Mouse (Mus musculus): ENCODE results near the gene S1pr2. TPM values are rescaled to one million over a fixed set of nuclear protein-coding genes. Genes with fewer than 3 reads are reported as not detected.

Gene S1pr2
- total and polyA plus RNA-seq, 3 experiments = 1.3 to 3.2 (median 2.0) TPM

- dilution Hi-C loops (cut with MboI; ENCODE audit: extremely low pct_ligation_motif_present, extremely low pct_unique_long_range_greater_than_20kb, low sequenced_read_pairs) (no loop called here), in situ Hi-C loops (cut with MboI; ENCODE audit: low pct_ligation_motif_present, low pct_unique_long_range_greater_than_20kb, low sequenced_read_pairs) (no loop called here)
- H3K4me3 ChIP-seq (replicated peaks in 1 of 3; ENCODE audit: low read depth in 2 of 3, low read length in 2 of 3, poor library complexity in 1 of 3) = no peak overlapping the region
- TF ChIP-seq CTCF (conservative IDR thresholded peaks at IDR 0.05 in 1 of 2, IDR thresholded peaks at IDR 0.05 in 1 of 2; ENCODE audit: low read depth in 2 of 2, low read length in 2 of 2) = no peak
- TF ChIP-seq ZKSCAN1 (IDR thresholded peaks at IDR 0.05; ENCODE audit: borderline replicate concordance, low read depth, low read length) = no peak
- TF ChIP-seq RCOR1 (conservative IDR thresholded peaks at IDR 0.05; ENCODE audit: low read depth, low read length) = no peak
- no peak for TF ChIP-seq SMC3 (IDR thresholded peaks at IDR 0.05; ENCODE audit: low read depth, low read length)
- TF ChIP-seq HCFC1 (IDR thresholded peaks at IDR 0.05; ENCODE audit: low read depth, low read length) = no peak
- no peak for TF ChIP-seq E2F4 (IDR thresholded peaks at IDR 0.05; ENCODE audit: insufficient replicate concordance, low read depth, low read length)
- TF ChIP-seq CHD1 (IDR thresholded peaks at IDR 0.05; ENCODE audit: low read depth, low read length) = no peak
- TF ChIP-seq NELFE (IDR thresholded peaks at IDR 0.05; ENCODE audit: low read depth, low read length) = no peak
- TF ChIP-seq KAT2A (IDR thresholded peaks at IDR 0.05; ENCODE audit: insufficient replicate concordance, low read length) = no peak
- TF ChIP-seq ELF1 (IDR thresholded peaks at IDR 0.05; ENCODE audit: low read depth, low read length) = no peak
- no peak for TF ChIP-seq PAX5 (IDR thresholded peaks at IDR 0.05; ENCODE audit: low read length)
- no peak for TF ChIP-seq GABPA (IDR thresholded peaks at IDR 0.05; ENCODE audit: insufficient replicate concordance, low read depth, low read length)
- no peak for TF ChIP-seq SIN3A (IDR thresholded peaks at IDR 0.05; ENCODE audit: low read length)
- no peak for TF ChIP-seq EP300 (IDR thresholded peaks at IDR 0.05; ENCODE audit: low read length)
- TF ChIP-seq MEF2A (IDR thresholded peaks at IDR 0.05; ENCODE audit: borderline replicate concordance, low read depth, low read length) = no peak
- TF ChIP-seq MYC (IDR thresholded peaks at IDR 0.05; ENCODE audit: low read depth, low read length) = no peak
- no peak for TF ChIP-seq NRF1 (IDR thresholded peaks at IDR 0.05; ENCODE audit: low read depth, low read length)
- TF ChIP-seq BHLHE40 (IDR thresholded peaks at IDR 0.05; ENCODE audit: low read depth, low read length) = no peak
- no peak for TF ChIP-seq POLR2A (IDR thresholded peaks at IDR 0.05; ENCODE audit: low read depth, low read length)
- H3K9ac ChIP-seq (ENCODE audit: insufficient read depth, low read depth) = no peak overlapping the region
- H3K36me3 ChIP-seq (replicated peaks in 1 of 2; ENCODE audit: control insufficient read depth in 1 of 2, insufficient read depth in 1 of 2, low read length in 1 of 2) = peaks cover 70 to 90% of the 10 kb centered on the region in 2 experiments
- H3K27ac ChIP-seq (ENCODE audit: insufficient read depth, low read depth) = no peak overlapping the region
- peaks cover 20 to 52% of the 10 kb centered on the region in 2 experiments for H3K4me1 ChIP-seq (ENCODE audit: control insufficient read depth in 1 of 2, insufficient read depth in 2 of 2)
- H3K9me3 ChIP-seq (replicated peaks; ENCODE audit: low read length) = no peaks in the 10 kb centered on the region
- H3K27me3 ChIP-seq (replicated peaks) = no peaks in the 10 kb centered on the region
- H3K79me2 ChIP-seq (replicated peaks; ENCODE audit: control insufficient read depth, extremely low read depth, insufficient read depth, poor library complexity, severe bottlenecking) = peaks cover 76% of the 10 kb centered on the region
- no peak for DNase-seq (ENCODE audit: extremely low read depth)
- no peak overlapping the region for H3K4me2 ChIP-seq (ENCODE audit: insufficient read depth, low read depth, poor library complexity, severe bottlenecking)
These were observed 45.7 kb upstream of the S1pr2 start for GRCm38 (mm10) chr9:21022288-21022687.

GRCm38 (mm10) chr9:21021363-21021762 is 44.8 kb upstream of the S1pr2 start:
- Histone ChIP-seq H3K27ac (ENCODE audit: insufficient read depth, low read depth) (no peak overlapping the region), H3K4me1 (ENCODE audit: control insufficient read depth in 1 of 2, insufficient read depth in 2 of 2) (peaks cover 19 to 50% of the 10 kb centered on the region in 2 experiments), H3K4me2 (ENCODE audit: insufficient read depth, low read depth, poor library complexity, severe bottlenecking) (no peak overlapping the region), H3K9ac (ENCODE audit: insufficient read depth, low read depth) (no peak overlapping the region), H3K36me3 (replicated peaks in 1 of 2; ENCODE audit: control insufficient read depth in 1 of 2, insufficient read depth in 1 of 2, low read length in 1 of 2) (peaks cover 61 to 83% of the 10 kb centered on the region in 2 experiments), H3K9me3 (replicated peaks; ENCODE audit: low read length) (no peaks in the 10 kb centered on the region), H3K79me2 (replicated peaks; ENCODE audit: control insufficient read depth, extremely low read depth, insufficient read depth, poor library complexity, severe bottlenecking) (peaks cover 82% of the 10 kb centered on the region), H3K4me3 (replicated peaks in 1 of 3; ENCODE audit: low read depth in 2 of 3, low read length in 2 of 3, poor library complexity in 1 of 3) (no peak overlapping the region), H3K27me3 (replicated peaks) (no peaks in the 10 kb centered on the region)
- dilution Hi-C loops (cut with MboI; ENCODE audit: extremely low pct_ligation_motif_present, extremely low pct_unique_long_range_greater_than_20kb, low sequenced_read_pairs) (no loop called here), in situ Hi-C loops (cut with MboI; ENCODE audit: low pct_ligation_motif_present, low pct_unique_long_range_greater_than_20kb, low sequenced_read_pairs) (no loop called here)
- DNase-seq (ENCODE audit: extremely low read depth) = no peak
- TF ChIP-seq POLR2AphosphoS2 (IDR thresholded peaks at IDR 0.05; ENCODE audit: low read depth, low read length) (0 out of 2 replicates have a peak, but pooled peaks have one; percentile 8), USF1 (IDR thresholded peaks at IDR 0.05; ENCODE audit: low read depth, low read length) (no peak)
